Mouse (Mus musculus) MEL (cell line): Measurements from ENCODE around the gene Dus2. TPM values are rescaled to one million over a fixed set of nuclear protein-coding genes. Genes with fewer than 3 reads are reported as not detected.

ENCODE experiments used
- DNase-seq: peaks from one replicate; pipeline ENCODE4 v3.0.0; 2011; ENCODE audit warnings: low read depth, low spot score
- H3K27ac ChIP-seq: 2 replicates; pipeline ENCODE4 v1.5.1; 2012; ENCODE audit warnings: low read depth, mild to moderate bottlenecking, control low read depth, low read length, moderate library complexity; ENCODE audit not compliant: control insufficient read depth
- H3K27me3 ChIP-seq, 2 experiments: fragments of 150-350 bp in 1 of 2; sonication (generic) in 1 of 2; 2 replicates each; pipeline ENCODE4 v1.6.1; 2012; ENCODE audit warnings: low read length in 2 of 2, mild to moderate bottlenecking in 2 of 2, improper control_type of control experiment in 1 of 2, moderate library complexity in 1 of 2; ENCODE audit not compliant: insufficient read depth in 2 of 2, control insufficient read depth in 1 of 2
- H3K36me3 ChIP-seq, 2 experiments: 2 replicates each; pipeline ENCODE4 v1.6.1; 2012 to 2014; ENCODE audit warnings: low read length in 2 of 2, improper control_type of control experiment in 1 of 2, inconsistent platforms in 1 of 2, mild to moderate bottlenecking in 1 of 2; ENCODE audit not compliant: insufficient read depth in 2 of 2, control insufficient read depth in 1 of 2
- H3K4me1 ChIP-seq, 2 experiments: fragments of 150-350 bp in 1 of 2; sonication (generic) in 1 of 2; 2 replicates each; pipeline ENCODE4 v1.6.1; 2012; ENCODE audit warnings: low read length in 2 of 2, improper control_type of control experiment in 1 of 2, mild to moderate bottlenecking in 1 of 2; ENCODE audit not compliant: insufficient read depth in 2 of 2, control insufficient read depth in 1 of 2
- H3K4me3 ChIP-seq, 2 experiments: fragments of 150-350 bp in 1 of 2; sonication (generic) in 1 of 2; 2 replicates each; pipeline ENCODE4 v1.5.1; 2012; ENCODE audit warnings: low read depth in 2 of 2, low read length in 2 of 2, mild to moderate bottlenecking in 2 of 2, moderate library complexity in 2 of 2, control low read depth in 1 of 2, improper control_type of control experiment in 1 of 2; ENCODE audit not compliant: control insufficient read depth in 1 of 2, insufficient read depth in 1 of 2
- H3K79me2 ChIP-seq: 2 replicates; pipeline ENCODE4 v1.6.1; 2012; ENCODE audit warnings: mild to moderate bottlenecking, low read length, moderate library complexity; ENCODE audit not compliant: control insufficient read depth, poor library complexity, insufficient read depth
- H3K9ac ChIP-seq: 2 replicates; pipeline ENCODE4 v1.6.1; 2012; ENCODE audit warnings: low read depth, mild to moderate bottlenecking, control low read depth, low read length, moderate library complexity; ENCODE audit not compliant: control insufficient read depth, poor library complexity, severe bottlenecking
- H3K9me3 ChIP-seq: fragments of 150-350 bp; sonication (generic); replicated peaks from 2 replicates; pipeline ENCODE4 v1.6.1; 2012; ENCODE audit warnings: mild to moderate bottlenecking, low read length, improper control_type of control experiment, moderate library complexity; ENCODE audit not compliant: insufficient read depth
- BHLHE40 ChIP-seq: IDR thresholded peaks from 2 replicates; pipeline ENCODE4 v1.6.1; 2012; ENCODE audit warnings: low read depth, mild to moderate bottlenecking, inconsistent platforms, low read length, improper control_type of control experiment, borderline replicate concordance
- GABPA ChIP-seq: IDR thresholded peaks from 2 replicates; pipeline ENCODE4 v1.6.1; 2012; ENCODE audit warnings: low read depth, mild to moderate bottlenecking, inconsistent platforms, low read length, improper control_type of control experiment, moderate library complexity
- MAFK ChIP-seq: IDR thresholded peaks from 2 replicates; pipeline ENCODE4 v1.6.1; 2011; ENCODE audit warnings: low read depth, mild to moderate bottlenecking, low read length, improper control_type of control experiment, borderline replicate concordance
- MEF2A ChIP-seq: IDR thresholded peaks from 2 replicates; pipeline ENCODE4 v1.6.1; 2014; ENCODE audit warnings: low read depth, mild to moderate bottlenecking, inconsistent platforms, low read length, improper control_type of control experiment; ENCODE audit not compliant: poor library complexity, insufficient replicate concordance, severe bottlenecking; ENCODE audit errors: extremely low read depth
- TAL1 ChIP-seq: IDR thresholded peaks from 2 replicates; pipeline ENCODE4 v1.6.1; 2012; ENCODE audit warnings: mild to moderate bottlenecking, inconsistent platforms, low read length, moderate library complexity, mixed read lengths
- TBP ChIP-seq: IDR thresholded peaks from 2 replicates; pipeline ENCODE4 v1.8.0; 2011; ENCODE audit warnings: low read depth, low read length, improper control_type of control experiment
- UBTF ChIP-seq: IDR thresholded peaks from 2 replicates; pipeline ENCODE4 v1.6.1; 2012; ENCODE audit warnings: low read depth, mild to moderate bottlenecking, inconsistent platforms, low read length, improper control_type of control experiment, moderate library complexity, borderline replicate concordance; ENCODE audit not compliant: insufficient read depth
- ZC3H11A ChIP-seq: IDR thresholded peaks from 2 replicates; pipeline ENCODE4 v1.6.1; 2012; ENCODE audit warnings: low read depth, mild to moderate bottlenecking, inconsistent platforms, low read length, improper control_type of control experiment
- ZKSCAN1 ChIP-seq: IDR thresholded peaks from 2 replicates; pipeline ENCODE4 v1.6.1; 2012; ENCODE audit warnings: low read depth, mild to moderate bottlenecking, inconsistent platforms, low read length, improper control_type of control experiment, moderate library complexity
- ZMIZ1 ChIP-seq: IDR thresholded peaks from 2 replicates; pipeline ENCODE4 v1.6.1; 2012; ENCODE audit warnings: low read depth, mild to moderate bottlenecking, inconsistent platforms, low read length, improper control_type of control experiment, moderate library complexity
- polyA plus RNA-seq, 2 experiments: library from polyadenylated mRNA; stranded (reverse) in 1 of 2; unstranded in 1 of 2; fragments of >175 nt in 1 of 2; fragments of >200 nt in 1 of 2; gene quantifications; 2 replicates each; pipeline versions ENCODE4 v1.2.1 to v1.2.4; 2012; ENCODE audit warnings: low replicate concordance in 2 of 2, low read depth in 1 of 2; ENCODE audit not compliant: insufficient read length in 2 of 2, insufficient read depth in 1 of 2, missing spikeins in 1 of 2
- total RNA-seq: library from RNA; depleted of rRNA; stranded (reverse); fragments of 300-350 nt; gene quantifications from 2 replicates; pipeline ENCODE4 v1.2.3, GENCODE M21; 2012

The Dus2 gene
- total and polyA plus RNA-seq, 3 experiments, result 9.2 to 11.9 TPM; not detected in 1

DNA sequence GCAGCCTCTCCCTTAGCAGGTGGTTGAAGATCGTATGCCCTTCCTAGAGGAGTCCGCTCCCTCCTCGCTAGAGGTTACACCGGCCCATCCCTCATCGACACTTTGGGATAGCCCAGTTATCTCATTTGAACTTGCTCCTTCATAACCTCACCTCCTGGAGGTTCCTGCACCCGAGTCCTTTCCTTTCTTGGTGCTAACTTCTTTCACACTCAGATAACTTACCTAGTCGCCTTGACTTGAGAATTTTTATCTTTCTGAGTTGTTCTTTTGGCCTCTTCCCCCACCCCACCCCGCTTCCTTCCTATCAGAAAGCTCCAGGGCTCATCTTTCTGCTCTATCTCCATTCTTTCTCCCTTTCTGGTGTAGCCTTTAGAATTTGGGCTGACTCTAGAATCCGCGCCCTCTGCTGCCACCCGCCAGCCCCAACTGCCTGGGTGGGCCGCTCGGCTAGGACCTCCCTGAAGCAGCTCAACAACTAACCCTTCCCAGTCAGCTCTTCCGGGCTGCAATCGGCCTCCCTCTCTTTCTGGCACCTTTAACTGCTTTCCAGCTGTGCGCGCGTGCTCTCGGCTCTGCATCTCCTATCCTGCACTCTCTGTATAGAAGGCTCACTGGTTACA, 24.3 kb upstream of the Dus2 start (continued):
- no peak for TF ChIP-seq MEF2A
- 0 out of 2 replicates have a peak, but pooled peaks have one; percentile 13 for TF ChIP-seq MAFK
- TF ChIP-seq GABPA, result no peak
- TF ChIP-seq BHLHE40, result no peak
- no peak for TF ChIP-seq ZC3H11A

DNA sequence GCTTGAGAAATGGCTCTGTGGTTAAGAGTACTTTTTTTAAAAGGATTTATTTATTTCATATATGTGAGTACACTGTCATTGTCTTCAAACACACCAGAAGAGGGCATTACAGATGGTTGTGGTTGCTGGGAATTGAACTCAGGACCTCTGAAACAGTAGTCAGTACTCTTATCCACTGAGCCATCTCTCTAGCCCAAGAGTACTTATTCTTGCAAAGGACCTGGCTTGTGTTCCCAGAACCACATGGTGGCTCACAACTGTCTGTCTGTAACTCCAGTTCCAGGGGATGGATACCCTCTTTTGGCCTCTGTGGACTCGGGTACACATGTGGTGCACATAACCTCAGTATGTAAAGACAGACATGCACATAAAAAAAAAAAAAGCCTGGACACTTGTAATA, 21.8 kb upstream of the Dus2 start:
- Histone ChIP-seq H3K36me3 (0 out of 4 replicates have a peak, but pooled peaks cover 0 to 3% of the 10 kb centered on the region in 2 experiments), H3K9me3 (no peaks in the 10 kb centered on the region), H3K4me3 (no peak overlapping the region), H3K9ac (no peak overlapping the region), H3K4me1 (peaks cover 2 to 14% of the 10 kb centered on the region in 2 experiments; a peak in 3 of 4 replicates), H3K27ac (no peak overlapping the region), H3K79me2 (peaks cover 15% of the 10 kb centered on the region), H3K27me3 (no peaks in the 10 kb centered on the region)
- TF ChIP-seq TBP, result peak; percentile 98
- no peak for TF ChIP-seq TAL1
- peak; percentile 34 for DNase-seq

DNA sequence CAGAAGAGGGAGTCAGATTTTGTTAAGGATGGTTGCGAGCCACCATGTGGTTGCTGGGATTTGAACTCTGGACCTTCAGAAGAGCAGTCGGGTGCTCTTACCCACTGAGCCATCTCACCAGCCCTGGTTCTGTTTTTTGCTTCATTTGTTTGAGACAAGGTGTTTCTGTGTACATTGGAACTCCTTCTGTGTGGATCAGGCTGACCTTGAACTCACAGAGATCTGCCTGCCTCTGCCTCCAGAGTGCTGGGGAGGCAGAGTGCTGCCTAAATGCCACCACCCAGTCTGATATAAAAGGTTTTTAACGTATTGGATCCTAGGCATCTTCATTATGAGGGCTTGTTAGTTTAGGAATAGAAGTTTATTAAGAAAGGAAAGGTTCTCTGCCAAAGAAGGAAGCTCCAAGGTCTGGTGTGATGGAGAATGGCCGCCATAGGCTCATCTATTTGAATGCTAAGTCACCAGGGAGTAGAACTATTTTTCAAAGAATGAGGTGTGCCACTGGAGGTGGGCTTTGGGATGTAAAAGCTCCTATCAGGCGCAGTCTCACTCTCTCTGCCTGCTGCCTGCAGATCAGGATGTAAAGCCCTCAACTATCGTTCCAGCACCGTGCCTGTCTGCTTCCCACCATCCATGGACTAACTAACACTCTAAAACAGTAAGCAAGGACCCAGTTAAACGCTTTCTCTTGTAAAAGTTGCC, 20.0 kb upstream of the Dus2 start:
- TF ChIP-seq TBP (peak; percentile 68), ZKSCAN1 (no peak), ZMIZ1 (no peak), UBTF (no peak)
- TF ChIP-seq, all 39 proteins: peak for 1
- Histone ChIP-seq H3K9ac (no peak overlapping the region), H3K9me3 (no peaks in the 10 kb centered on the region), H3K27ac (no peak overlapping the region), H3K4me1 (peaks cover 2 to 6% of the 10 kb centered on the region in 2 experiments; a peak in 2 of 4 replicates), H3K4me3 (no peak overlapping the region), H3K27me3 (no peaks in the 10 kb centered on the region), H3K79me2 (no peaks in the 10 kb centered on the region), H3K36me3 (0 out of 4 replicates have a peak, but pooled peaks cover 0 to 3% of the 10 kb centered on the region in 2 experiments)
- no peak for DNase-seq
